Comparison of ENCODE assay signal across 9 mouse cellular contexts in genomic region chr16:14237100-14237723, GRCm38 (mm10). TPM values are rescaled to one million over a fixed set of nuclear protein-coding genes. Genes with fewer than 3 reads are reported as not detected.
DNase-seq lines count a peak whose midpoint lies in the region; ATAC-seq and TF ChIP-seq lines count a peak whose summit lies in the region.
"Had no signal": no experiment of that assay in that cellular context is flagged by ENCODE, and none has a peak within 500 bp of the region (broad histone marks: within the 10 kb centered on the region; RNA-seq: fewer than 3 reads in every experiment).

No protein-coding gene starts in this region.

- H3K9ac ChIP-seq in ES-E14 (ENCODE audit: insufficient read depth, low read depth, low read length, poor library complexity, severe bottlenecking): no peak overlapping the region
- no peak overlapping the region for H3K9ac ChIP-seq in forebrain, embryonic 13.5 days
- H3K9ac ChIP-seq in hindbrain, embryonic 11.5 days (ENCODE audit: low read depth, low read length): no peak overlapping the region
- H3K9ac ChIP-seq: limb, embryonic 15.5 days had no signal

- H3K4me3 ChIP-seq in ES-E14 (ENCODE audit: insufficient read depth in 1 of 2, low read depth in 1 of 2, low read length in 2 of 2, poor library complexity in 1 of 2, severe bottlenecking in 1 of 2): no peak overlapping the region
- no peak overlapping the region for H3K4me3 ChIP-seq in forebrain, embryonic 13.5 days
- H3K4me3 ChIP-seq in hindbrain, embryonic 11.5 days (ENCODE audit: low read depth, low read length): no peak overlapping the region
- H3K4me3 ChIP-seq: limb, embryonic 15.5 days had no signal

- no peaks in the 10 kb centered on the region for H3K9me3 ChIP-seq in ES-E14 (ENCODE audit: control insufficient read depth, insufficient read depth, low read depth, low read length)
- no peaks in the 10 kb centered on the region for H3K9me3 ChIP-seq in forebrain, embryonic 13.5 days (replicated peaks)
- no peaks in the 10 kb centered on the region for H3K9me3 ChIP-seq in hindbrain, embryonic 11.5 days (ENCODE audit: control insufficient read depth, low read length)
- H3K9me3 ChIP-seq: limb, embryonic 15.5 days had no signal

- 26% methylated on average over 6 of the region's 6 CpGs for WGBS in forebrain, embryonic 13.5 days
- 30% methylated on average over 6 of the region's 6 CpGs for WGBS in hindbrain, embryonic 11.5 days

- H3K27me3 ChIP-seq in forebrain, embryonic 13.5 days: no peaks in the 10 kb centered on the region
- H3K27me3 ChIP-seq in hindbrain, embryonic 11.5 days (ENCODE audit: control insufficient read depth, insufficient read depth, low read length): no peaks in the 10 kb centered on the region
- H3K27me3 ChIP-seq: limb, embryonic 15.5 days had no signal

- no peak overlapping the region for H3K27ac ChIP-seq in ES-E14 (ENCODE audit: insufficient read depth, low read depth, low read length, poor library complexity, severe bottlenecking)
- H3K27ac ChIP-seq in forebrain, embryonic 13.5 days: no peak overlapping the region
- H3K27ac ChIP-seq in hindbrain, embryonic 11.5 days (ENCODE audit: low read depth, low read length): no peak overlapping the region
- H3K27ac ChIP-seq: limb, embryonic 15.5 days had no signal

- H3K36me3 ChIP-seq in ES-E14 (ENCODE audit: control insufficient read depth, insufficient read depth, low read length, poor library complexity, severe bottlenecking): no peaks in the 10 kb centered on the region
- H3K36me3 ChIP-seq in forebrain, embryonic 13.5 days (ENCODE audit: poor library complexity, severe bottlenecking): no peaks in the 10 kb centered on the region
- no peaks in the 10 kb centered on the region for H3K36me3 ChIP-seq in hindbrain, embryonic 11.5 days (ENCODE audit: control insufficient read depth, insufficient read depth, low read length)
- H3K36me3 ChIP-seq: limb, embryonic 15.5 days had no signal

- DNase-seq in ES-E14 (ENCODE audit: low read depth, low spot score): peak; percentile 61
- peak; percentile 58 for DNase-seq in c-Kit-positive CD71-positive TER-119-negative erythroid progenitor cells, embryonic 14.5 days (ENCODE audit: low read depth)
- peak; percentile 83 for DNase-seq in hindbrain, embryonic 11.5 days (ENCODE audit: low spot score)
- peak; percentile 60 for DNase-seq in layer of hippocampus, adult 9-11 months
- DNase-seq in lung, postnatal 14 days: peak; percentile 82
- peak; percentile 74 for DNase-seq in retina, postnatal 1 day
- peak; percentile 59 to 61 for DNase-seq in thymus, postnatal 36 days

- no peak overlapping the region for H3K4me2 ChIP-seq in forebrain, embryonic 13.5 days
- no peak overlapping the region for H3K4me2 ChIP-seq in hindbrain, embryonic 11.5 days (replicated peaks; ENCODE audit: low read depth, low read length)
- H3K4me2 ChIP-seq: limb, embryonic 15.5 days had no signal

- in situ Hi-C loops in ES-E14 (cut with MboI; ENCODE audit: low sequenced_read_pairs in 2 of 2, unreplicated experiment in 2 of 2): no loop called here

- peak; percentile 78 for ATAC-seq in forebrain, embryonic 13.5 days
- ATAC-seq in hindbrain, embryonic 11.5 days (ENCODE audit: low FRiP score): peak; percentile 53; the same call in 1 of the 2 replicates

- no peaks in the 10 kb centered on the region for H3K4me1 ChIP-seq in ES-E14 (ENCODE audit: control insufficient read depth in 2 of 2, insufficient read depth in 2 of 2, low read length in 2 of 2, poor library complexity in 1 of 2)
- no peaks in the 10 kb centered on the region for H3K4me1 ChIP-seq in forebrain, embryonic 13.5 days
- H3K4me1 ChIP-seq in hindbrain, embryonic 11.5 days (replicated peaks; ENCODE audit: control insufficient read depth, insufficient read depth, low read length): no peaks in the 10 kb centered on the region
- H3K4me1 ChIP-seq: limb, embryonic 15.5 days had no signal

TF ChIP-seq in ES-E14, 5 proteins besides CTCF, POLR2A, EP300 and RAD21:
- TF ChIP-seq HCFC1 (IDR thresholded peaks at IDR 0.05; ENCODE audit: borderline replicate concordance, insufficient read depth, low read length): no peak
- TF ChIP-seq ZC3H11A (IDR thresholded peaks at IDR 0.05; ENCODE audit: borderline replicate concordance, low read depth, low read length): peak; percentile 90
- no peak for TF ChIP-seq CHD2 (IDR thresholded peaks at IDR 0.05; ENCODE audit: low read depth, low read length)
- peak; percentile 77 for TF ChIP-seq MAFK (IDR thresholded peaks at IDR 0.05; ENCODE audit: insufficient read depth, low read depth, low read length)
- TF ChIP-seq ZNF384 (IDR thresholded peaks at IDR 0.05; ENCODE audit: low read depth, low read length): no peak
TF ChIP-seq in ES-E14: peak in this region for 2.

RNA-seq across cellular contexts. Expression of gene Myh11, which starts 54.0 kb away (rescaled TPM):
- 0.37 and 0.76 TPM in 2 replicates for total RNA-seq in ES-E14 (2012; rRNA removed)
- polyA plus RNA-seq in forebrain, embryonic 13.5 days (2015; fragmentation: Nextera tagmentation; extraction: Ambion mirVana): 0.05 and 0.18 TPM in 2 replicates
- 0.10 and 0.26 TPM in 2 replicates for polyA plus RNA-seq in hindbrain, embryonic 11.5 days (2014; fragmentation: Nextera tagmentation; extraction: Ambion mirVana)
